Mouse (Mus musculus): Measurements from ENCODE around the gene Epb41l2.

The Epb41l2 gene

DNA sequence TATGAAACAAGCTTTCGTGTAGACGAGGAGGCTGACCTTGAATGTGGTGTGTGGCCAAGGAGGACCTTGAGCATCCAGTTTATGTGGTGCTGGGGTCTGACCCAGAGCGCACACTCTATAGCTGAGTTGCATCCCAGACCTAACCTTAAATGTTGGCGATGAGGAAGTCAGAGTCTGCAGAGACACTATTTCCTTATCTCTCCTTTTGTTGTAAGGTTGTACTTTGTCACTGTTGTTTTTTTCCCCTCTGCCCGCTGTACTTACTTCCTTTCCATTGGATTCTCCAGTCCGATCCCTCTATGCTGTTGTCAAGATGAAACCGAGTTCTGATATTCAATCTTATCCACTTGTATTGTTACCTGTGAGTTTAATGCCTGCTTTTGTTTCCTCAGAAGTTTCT is 5.6 kb downstream of the Epb41l2 start:
- no peak for DNase-seq (ENCODE audit: low read depth, low spot score)

DNA sequence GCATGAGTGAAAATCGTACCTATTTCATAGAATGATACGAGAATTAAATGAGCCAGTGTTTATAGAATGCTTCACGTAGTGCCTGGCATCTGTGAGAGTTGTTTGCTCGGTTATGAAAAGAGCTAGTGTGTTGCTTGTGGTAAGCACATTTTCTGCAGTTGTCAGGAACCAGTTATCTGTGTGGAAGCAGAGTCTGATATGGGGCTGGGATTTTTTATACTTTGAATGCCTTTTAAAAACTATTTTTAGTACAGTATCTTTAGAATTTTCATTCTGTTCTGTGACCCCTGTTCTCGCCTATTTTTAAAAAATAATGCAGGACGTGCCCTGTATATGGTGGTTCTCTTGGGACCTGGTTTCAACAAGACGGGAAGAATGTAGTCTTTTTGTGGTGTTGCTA is 6.1 kb downstream of the Epb41l2 start:
- no peak for DNase-seq (ENCODE audit: low read depth, low spot score)

DNA sequence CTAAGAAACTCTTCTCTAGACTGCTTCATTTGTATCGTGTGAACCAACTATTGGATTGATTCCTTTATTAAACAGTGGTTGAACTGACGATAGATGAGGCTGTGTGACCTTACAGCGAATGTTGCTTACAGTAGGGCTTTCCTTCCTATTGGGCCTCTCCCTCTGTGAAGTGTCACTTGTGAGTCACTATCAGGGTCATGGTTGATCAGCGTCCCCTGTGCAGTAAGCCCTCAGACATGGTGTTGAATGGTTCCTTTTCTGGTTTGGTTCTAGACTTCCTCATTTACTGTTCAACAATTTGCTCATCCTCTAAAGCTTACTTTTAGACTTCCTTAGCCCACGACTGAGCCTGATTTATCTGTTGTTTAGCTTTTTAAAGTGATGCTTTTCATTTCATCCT is 7.1 kb downstream of the Epb41l2 start:
- no peak for DNase-seq (ENCODE audit: low read depth, low spot score)

DNA sequence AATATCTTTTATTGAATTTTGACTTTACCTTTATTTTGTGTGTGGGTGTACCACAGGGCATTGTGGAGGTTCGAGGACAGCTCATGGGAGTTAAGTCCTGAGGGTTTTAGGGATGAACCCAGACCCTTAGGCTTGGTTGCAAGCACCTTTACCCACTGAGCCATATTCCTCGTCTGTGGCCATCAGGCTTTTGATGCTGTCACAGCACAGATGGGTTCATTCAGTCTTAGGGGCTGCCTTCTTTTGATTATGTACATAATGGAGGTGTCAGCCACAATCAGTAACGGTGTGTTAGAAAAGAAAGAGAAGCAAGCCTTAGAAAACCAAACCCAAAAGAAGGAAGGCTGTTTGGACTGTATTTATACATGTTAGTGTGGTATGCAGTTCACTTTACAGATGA is 9.3 kb downstream of the Epb41l2 start:
- no peak for DNase-seq (ENCODE audit: low read depth, low spot score)

DNA sequence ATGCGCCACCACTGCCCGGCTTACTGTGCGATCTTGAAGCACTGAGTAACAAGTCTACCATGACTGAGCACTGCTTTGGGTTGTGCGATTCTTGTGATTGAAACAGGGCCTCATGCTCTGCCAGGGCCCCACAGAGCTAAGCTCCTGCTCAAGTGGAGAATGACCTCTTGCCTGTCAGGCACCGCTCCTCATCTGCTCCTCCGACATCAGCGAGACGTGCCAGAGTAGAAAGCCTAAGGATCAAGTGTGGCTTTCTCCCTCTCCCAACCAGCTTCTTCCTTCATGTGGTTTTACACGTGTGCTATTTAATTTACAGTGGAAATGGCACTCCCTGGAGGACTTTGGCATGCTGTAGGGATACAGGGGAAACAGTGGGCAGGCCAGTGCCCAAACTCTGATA is 10.1 kb downstream of the Epb41l2 start:
- no peak for DNase-seq (ENCODE audit: low read depth, low spot score)

DNA sequence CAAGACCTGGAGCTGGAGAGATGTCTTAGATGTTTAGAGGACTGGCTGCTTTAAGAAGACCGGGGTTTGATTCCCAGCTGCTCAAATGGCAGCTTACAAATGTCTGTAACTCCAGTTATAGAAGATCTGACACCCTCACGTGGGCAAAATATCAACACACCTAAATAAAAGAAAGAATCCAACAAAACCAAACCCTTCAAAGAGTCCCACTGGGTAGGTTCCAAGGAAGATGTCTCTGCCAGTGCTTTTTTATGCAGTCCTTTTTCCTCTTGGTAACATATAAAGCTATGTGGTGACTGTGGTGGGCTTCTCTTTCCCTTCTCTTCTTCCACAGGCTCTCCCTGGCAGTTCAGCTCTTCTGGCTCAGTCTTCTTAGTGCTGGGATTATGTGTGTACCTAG is 11.7 kb downstream of the Epb41l2 start:
- DNase-seq (ENCODE audit: low read depth, low spot score) = peak; percentile 31

DNA sequence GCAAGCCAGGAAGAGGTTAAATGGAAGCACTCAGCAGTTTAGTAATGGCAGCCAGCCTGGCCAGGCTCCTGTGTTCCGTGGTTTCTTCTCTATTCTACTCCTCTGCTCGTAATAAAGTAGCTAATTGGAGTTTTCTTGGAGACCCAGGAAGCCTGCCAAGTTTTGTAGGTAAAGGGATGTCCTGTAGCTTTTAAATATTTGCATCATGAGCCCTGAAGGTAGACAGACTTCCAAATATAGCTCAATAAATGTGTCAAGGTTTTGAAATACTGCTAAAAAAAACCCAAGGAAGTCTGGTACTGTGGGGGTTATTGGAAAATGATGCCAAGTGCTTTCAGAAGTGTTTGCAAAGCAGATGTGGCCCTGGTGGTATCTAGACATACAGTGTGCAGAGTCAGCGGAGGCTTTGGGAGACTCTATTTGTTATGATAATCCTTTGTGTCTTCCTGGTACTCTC is 12.3 kb downstream of the Epb41l2 start:
- DNase-seq (ENCODE audit: low read depth, low spot score) = peak; percentile 90

DNA sequence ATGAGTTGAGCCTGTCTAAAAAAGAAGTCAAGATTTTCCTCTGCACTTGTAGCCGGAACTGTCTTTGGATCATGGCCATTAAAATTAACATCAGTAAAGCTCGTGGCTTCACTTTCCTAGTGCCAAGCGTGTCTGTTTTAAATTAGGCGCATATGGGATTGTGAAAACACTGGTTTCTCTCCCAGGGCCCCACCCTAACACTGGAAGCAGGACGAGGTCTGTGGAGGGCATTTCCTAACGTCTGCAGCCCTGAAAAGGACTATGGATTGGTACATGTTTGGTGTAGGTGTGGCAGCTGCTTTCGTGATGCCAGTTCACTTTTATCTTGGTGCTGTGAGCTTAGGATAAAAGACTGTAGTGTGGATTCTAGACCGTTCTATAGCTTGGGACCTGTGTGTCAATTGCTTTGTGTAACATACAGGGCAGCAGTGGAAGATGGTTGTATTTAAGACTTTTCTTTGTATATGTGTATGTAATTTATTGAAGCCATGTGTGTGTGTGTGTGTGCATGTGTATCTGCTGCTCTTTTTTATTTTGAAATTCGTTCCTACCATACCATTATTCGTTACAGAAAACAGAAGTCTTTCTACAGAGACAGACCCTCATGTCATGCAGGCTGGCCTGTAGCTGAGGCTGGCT is 13.0 kb downstream of the Epb41l2 start:
- DNase-seq (ENCODE audit: low read depth, low spot score) = peak; percentile 89

DNA sequence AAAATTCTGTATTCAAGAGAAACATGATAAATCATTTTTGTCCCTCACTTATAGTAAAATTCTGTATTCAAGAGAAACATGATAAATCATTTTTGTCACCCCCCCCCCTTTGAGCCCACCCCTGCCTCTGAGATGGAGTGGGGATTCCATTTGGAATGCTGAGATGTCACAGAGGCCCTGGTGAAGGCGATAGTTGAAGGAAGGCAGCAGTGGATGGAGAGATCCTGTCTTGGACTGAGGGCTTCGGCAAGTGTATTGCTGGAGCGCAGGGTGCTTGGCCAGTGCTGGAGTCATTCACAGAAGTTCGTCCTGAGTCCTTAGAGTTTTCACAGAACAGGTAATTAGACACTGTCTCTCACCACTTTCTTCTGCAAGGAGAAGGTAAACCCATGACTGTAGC is 15.4 kb downstream of the Epb41l2 start:
- no peak for DNase-seq (ENCODE audit: low read depth, low spot score)

DNA sequence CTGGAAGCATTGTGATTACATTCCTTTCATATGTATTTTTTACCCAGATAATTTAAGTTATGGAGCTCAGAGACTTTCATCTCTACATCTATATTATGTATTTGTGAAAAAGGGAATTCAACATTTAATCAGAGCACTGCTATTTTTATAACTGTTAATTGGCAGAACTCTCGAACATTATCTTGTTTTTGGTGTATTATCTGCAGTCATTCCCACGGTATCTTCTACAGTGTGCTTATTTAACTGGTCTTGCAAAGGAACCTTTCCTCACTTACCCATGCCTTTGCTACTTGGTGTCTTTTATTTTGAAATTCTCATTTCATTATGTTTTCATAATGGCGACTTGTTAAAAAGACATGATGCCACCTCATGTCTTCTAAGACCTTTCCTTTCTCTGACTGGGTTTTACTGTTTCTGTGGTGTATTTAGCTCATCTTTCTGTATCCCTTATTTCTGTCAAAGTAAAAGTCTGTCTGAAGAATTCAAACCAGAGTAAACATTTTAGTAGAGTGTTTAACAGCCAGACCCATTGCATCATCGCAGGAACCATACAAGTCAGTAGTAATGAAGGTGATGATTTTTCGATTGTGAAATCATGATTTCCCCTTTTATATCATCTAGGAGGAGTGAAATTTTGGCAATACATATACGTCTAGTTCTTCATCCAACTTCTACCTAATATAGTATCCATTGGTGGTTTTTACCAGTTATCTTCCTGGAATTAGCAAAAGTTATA is 21.3 kb downstream of the Epb41l2 start:
- peak; percentile 67 for DNase-seq (ENCODE audit: low read depth, low spot score)

DNA sequence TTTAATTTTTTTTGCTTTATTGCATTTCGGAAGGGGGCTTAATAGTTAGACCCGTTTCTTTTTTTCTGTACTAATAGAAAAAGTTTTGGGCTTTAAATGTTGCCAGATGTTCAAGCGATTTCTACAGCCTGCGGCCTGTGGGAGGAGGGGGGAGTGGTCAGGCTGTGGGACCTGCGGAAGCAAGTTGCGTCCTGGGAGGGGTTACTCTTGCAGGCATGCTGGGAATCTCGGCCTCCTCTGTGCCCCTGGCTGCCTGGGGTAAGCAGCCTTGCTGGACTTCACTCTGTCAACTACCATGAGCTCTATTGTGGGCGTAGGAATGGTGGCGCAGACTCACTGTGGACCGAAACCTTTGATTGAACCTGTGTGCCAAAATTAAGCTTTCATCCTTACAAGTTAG is 22.4 kb downstream of the Epb41l2 start:
- no peak for DNase-seq (ENCODE audit: low read depth, low spot score)

DNA sequence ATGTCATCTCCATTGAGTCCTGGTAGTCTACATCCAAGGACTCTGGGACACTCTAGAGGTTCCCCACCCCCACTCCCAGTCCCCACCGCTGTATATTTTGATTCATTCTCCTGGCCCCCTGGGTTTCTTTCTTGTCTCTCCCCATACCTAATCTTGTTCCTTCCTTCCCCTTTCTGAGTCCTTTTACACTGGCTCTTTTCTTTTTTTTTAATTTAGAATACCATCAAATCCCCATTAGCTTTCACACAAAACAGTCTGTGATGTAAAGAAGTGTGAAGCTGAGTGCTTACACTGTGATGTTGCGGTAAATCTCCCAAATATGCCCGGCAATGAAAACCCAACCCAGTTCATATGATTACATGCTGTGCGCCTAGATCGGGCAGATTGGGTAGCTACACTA is 23.6 kb downstream of the Epb41l2 start:
- no peak for DNase-seq (ENCODE audit: low read depth, low spot score)

DNA sequence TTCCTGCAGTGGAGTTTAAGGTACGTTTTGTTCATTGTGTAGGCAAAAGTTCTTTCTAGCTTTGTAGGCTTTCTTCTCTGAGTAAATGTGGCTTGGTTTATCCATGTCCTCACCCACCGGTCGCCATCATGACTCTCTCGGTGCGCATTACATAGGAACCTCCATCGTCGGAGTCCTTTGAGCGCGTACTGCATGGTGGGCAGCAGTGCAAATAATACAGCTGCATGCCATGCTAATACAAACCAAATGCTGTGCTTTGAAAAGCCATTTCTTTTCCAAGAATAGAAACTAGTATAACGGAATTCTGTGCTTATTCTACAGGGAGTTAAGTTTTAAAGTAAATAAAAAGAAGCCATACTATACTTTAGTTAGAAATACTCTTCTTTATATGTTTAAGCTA is 24.8 kb downstream of the Epb41l2 start:
- DNase-seq (ENCODE audit: low read depth, low spot score) = no peak

DNA sequence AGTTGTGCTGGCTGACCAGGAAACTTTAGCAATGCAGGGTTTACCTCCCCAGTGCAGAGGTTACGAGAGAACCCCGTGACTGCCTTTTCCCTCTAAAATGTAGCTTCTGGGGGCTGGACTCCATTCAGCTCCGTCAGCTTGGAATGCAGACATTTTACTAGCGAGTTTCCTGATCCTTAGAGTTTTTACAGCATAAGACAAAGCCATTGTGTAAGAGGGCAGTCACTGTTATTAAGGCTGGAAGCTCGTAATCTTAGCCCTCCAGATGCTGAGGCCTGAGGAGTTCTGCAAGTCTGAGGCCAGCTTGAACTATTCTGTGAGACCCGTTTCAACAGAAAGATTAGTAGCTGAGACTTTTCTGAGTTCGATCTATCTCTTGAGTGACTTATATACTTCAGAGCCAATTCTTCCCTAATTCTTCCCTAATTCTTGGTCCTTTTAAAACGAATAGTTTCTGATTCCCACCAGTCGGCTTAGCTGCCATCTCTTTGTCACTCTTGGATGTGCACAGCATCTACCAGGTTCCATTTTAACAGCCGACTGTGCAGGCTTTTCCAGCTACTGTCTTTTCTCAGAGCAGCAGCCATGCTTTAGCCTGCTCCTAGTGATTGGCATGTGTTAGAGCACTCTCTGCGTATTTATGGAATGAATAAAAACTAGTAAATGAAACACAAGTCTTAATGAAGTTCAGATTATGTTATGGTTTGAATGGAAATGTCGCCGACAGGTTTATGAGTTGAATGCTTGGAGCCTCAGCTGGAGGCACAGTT is 26.4 kb downstream of the Epb41l2 start:
- no peak for DNase-seq (ENCODE audit: low read depth, low spot score)

DNA sequence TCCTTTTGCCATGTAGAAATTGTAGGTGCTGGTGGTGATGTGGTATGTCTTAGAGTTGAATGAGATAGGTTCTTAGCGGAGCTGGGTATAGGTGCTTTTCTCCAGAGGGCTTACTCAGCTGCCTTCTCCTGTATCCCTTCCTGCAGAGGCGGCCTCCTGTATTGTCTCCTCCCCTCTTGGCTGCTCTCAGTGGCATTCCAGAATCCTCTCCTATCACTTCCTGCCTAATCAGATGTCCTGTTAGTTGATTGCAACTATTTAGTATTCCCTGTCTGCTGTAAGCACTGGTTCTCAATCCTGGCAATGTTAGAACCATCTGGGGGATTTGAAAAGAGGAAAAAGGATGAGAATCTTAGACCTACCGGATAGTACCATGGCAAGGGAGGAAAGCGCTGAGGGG is 27.3 kb downstream of the Epb41l2 start:
- peak; percentile 26 for DNase-seq (ENCODE audit: low read depth, low spot score)

DNA sequence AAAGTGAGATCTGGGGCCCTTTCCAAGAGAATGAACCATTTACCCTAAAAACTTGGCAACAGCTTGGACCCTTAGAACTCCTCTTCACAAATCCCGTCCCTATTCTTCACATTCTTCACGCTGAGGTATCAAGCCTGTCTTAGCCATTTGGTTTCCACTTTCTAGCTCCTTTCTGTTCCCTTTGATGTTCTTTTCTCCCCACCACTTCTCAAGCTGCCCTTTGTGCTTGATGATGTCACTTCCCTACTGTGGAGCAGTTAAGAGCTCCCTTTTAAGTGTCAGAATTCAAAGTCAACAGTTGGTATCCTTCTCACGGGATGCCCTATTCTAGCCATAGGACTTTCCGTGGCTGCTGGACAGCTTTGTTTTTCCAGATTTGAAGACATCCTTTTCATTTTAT is 27.7 kb downstream of the Epb41l2 start:
- no peak for DNase-seq (ENCODE audit: low read depth, low spot score)

DNA sequence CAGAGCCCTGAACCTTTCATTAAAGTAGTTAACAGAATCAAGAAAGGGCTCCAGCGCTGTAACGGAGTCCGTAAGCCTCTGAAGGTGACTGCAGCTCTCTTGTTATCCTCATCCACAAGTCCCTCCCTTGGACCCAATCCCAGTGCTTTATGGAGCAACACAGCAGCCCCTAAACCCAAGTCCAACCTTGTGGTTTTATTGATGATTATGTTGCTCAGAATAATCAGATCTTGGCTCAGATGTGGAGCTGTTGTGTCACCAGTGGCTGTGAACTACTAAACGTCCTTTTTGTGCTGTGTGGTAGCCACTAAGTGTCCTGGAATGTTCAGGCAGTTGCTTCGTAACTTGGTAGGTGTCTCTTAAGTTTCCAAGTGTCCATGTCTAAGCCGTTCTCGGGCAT is 33.2 kb downstream of the Epb41l2 start:
- peak; percentile 59 for DNase-seq (ENCODE audit: low read depth, low spot score)

DNA sequence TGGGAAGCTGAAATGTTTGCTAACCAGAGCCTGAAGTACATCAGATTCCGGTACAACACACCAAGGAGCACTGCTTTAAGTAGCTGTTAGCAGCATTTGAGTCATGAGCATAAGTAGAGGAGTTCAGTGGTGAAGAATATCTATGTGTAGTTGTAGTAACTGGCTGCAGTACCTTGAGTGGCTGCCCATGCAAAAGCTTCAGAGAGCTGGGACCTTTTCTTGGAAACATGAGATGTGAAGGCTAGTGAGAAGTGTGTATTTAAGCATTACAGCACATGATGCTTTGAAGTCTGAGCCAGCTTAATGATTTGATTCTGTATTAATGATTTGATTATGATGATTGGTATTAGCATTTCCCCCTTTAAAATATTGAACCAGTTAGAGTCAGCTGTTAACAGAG is 34.1 kb downstream of the Epb41l2 start:
- no peak for DNase-seq (ENCODE audit: low read depth, low spot score)

DNA sequence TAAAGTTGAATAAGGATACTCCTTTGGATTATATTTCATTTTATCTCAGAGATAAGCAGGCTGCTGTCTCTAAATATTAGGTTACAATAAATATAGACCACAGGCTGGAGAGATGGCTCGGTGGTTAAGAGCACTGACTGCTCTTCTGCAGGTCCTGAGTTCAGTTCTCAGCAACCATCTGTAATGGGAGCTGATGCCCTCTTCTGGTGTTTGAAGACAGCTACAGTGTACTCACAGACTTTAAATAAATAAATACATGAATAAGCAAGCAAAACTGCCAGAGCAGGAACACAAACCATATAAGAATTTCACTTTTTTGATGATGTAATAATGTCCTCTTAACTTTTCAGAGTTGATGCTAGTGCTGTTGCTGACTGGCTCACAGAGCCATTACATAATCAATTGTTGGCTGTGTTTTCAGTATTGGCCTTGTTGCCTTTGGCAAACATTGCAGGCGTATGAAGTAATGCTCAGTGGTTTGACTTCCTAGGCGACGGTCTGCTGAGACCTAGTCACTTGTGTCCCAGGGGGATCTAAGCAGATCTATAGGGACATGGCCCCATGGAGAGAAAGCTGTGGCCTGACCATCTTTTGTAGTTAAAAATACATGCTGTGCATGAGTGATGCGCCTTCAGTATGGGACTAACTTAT is 35.8 kb downstream of the Epb41l2 start:
- DNase-seq (ENCODE audit: low read depth, low spot score) = peak; percentile 49

DNA sequence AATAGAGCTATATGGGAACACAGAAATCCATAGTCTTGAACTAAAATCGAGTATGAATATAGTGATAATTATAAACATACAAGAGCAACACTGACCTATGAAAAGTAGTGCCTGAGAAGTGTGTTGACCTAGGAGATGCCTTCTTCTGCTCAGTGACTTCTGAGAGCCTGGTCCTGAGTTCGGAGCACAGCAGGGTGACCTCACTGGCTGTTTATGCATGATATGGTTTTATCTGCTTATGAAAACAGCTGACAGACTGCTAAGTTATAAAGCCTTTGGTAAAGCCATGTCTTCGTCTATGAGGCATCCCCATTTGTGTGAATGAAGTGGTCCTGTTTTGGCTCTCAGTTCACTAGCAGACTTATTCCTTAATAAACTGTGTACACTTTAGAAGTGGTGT is 37.3 kb downstream of the Epb41l2 start:
- no peak for DNase-seq (ENCODE audit: low read depth, low spot score)

DNA sequence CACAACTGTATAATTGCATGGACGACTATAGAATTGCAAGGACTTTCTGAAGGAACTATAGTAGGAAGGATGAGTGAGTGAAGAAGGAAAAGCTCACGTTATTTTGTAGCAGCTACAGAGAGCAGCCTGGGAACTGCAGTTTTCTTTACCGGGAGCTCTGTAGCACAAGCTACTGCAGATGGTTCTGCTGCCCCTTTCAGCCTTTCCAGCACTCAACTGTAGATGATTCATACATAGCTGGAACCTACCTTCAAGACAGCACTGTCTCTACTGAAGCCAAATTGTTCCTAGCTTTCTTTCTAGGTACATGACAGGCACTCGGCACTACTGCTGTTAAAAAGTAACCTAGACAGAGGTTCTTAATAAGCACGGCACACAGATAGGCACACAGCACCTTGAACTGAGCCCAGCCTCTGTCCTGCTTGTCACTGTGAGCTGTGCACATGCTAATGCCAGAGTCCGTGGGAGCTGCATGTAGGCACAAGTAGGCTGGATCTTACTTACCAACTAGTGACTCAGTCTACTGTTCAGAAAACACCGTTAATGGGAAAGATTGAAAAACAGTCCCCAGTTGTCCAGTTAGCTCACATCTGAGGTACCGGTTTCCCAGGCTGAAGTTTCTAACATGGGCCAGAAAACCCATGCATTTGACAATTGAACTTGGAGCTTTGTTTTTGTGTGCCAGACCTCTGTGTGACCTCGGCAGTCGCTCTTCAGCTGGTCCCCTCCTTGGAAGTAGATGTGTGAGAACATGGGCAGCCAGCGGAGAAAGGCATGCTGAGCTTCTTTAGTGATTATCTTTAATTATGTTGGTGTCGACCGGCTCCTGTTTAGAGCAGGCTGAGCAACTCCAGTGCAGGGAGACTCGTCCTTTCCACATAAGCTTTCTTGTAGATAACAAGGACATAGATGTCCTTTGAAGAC is 38.4 kb downstream of the Epb41l2 start:
- no peak for DNase-seq (ENCODE audit: low read depth, low spot score)
